22 mouse cellular contexts compared by ENCODE assay signal in genomic region chr14:38923652-38924051, GRCm38 (mm10).
DNase-seq lines count a peak whose midpoint lies in the region; ATAC-seq and TF ChIP-seq lines count a peak whose summit lies in the region.
"Had no signal": no experiment of that assay in that cellular context is flagged by ENCODE, and none has a peak within 500 bp of the region (broad histone marks: within the 10 kb centered on the region; RNA-seq: fewer than 3 reads in every experiment).

No protein-coding gene starts in this region.

- no peaks in the 10 kb centered on the region for H3K27me3 ChIP-seq in forebrain, embryonic 14.5 days (replicated peaks; ENCODE audit: control insufficient read depth, insufficient read depth, low read length)
- H3K27me3 ChIP-seq in forebrain, embryonic 10.5 days (ENCODE audit: poor library complexity, severe bottlenecking), result no peaks in the 10 kb centered on the region
- no peaks in the 10 kb centered on the region for H3K27me3 ChIP-seq in midbrain, embryonic 15.5 days (replicated peaks)
- no peaks in the 10 kb centered on the region for H3K27me3 ChIP-seq in midbrain, embryonic 10.5 days (ENCODE audit: low read depth, poor library complexity, severe bottlenecking)
- no peaks in the 10 kb centered on the region for H3K27me3 ChIP-seq in kidney, embryonic 15.5 days
- H3K27me3 ChIP-seq: heart, embryonic 12.5 days; heart, embryonic 15.5 days; hindbrain, embryonic 13.5 days; intestine, embryonic 15.5 days had no signal

- no peaks in the 10 kb centered on the region for H3K9me3 ChIP-seq in forebrain, embryonic 14.5 days (replicated peaks; ENCODE audit: control insufficient read depth, low read length)
- no peaks in the 10 kb centered on the region for H3K9me3 ChIP-seq in forebrain, embryonic 10.5 days
- H3K9me3 ChIP-seq in midbrain, embryonic 15.5 days, result no peaks in the 10 kb centered on the region
- no peaks in the 10 kb centered on the region for H3K9me3 ChIP-seq in midbrain, embryonic 10.5 days (replicated peaks)
- H3K9me3 ChIP-seq in kidney, embryonic 15.5 days (replicated peaks), result no peaks in the 10 kb centered on the region
- H3K9me3 ChIP-seq: heart, embryonic 12.5 days; heart, embryonic 15.5 days; hindbrain, embryonic 10.5 days; hindbrain, embryonic 13.5 days; intestine, embryonic 15.5 days had no signal

- H3K9ac ChIP-seq in forebrain, embryonic 14.5 days (ENCODE audit: low read length), result no peak overlapping the region
- no peak overlapping the region for H3K9ac ChIP-seq in midbrain, embryonic 15.5 days
- no peak overlapping the region for H3K9ac ChIP-seq in kidney, embryonic 15.5 days
- H3K9ac ChIP-seq: heart, embryonic 12.5 days; heart, embryonic 15.5 days; hindbrain, embryonic 13.5 days; intestine, embryonic 15.5 days had no signal

- no peak for TF ChIP-seq CTCF in brain, embryonic 14.5 days (IDR thresholded peaks at IDR 0.05; ENCODE audit: borderline replicate concordance, extremely low read depth, insufficient read depth, insufficient read length)

- H3K27ac ChIP-seq in forebrain, embryonic 14.5 days (ENCODE audit: low read depth, low read length), result no peak overlapping the region
- H3K27ac ChIP-seq in forebrain, embryonic 10.5 days, result no peak overlapping the region
- no peak overlapping the region for H3K27ac ChIP-seq in midbrain, embryonic 15.5 days
- H3K27ac ChIP-seq in midbrain, embryonic 10.5 days (replicated peaks), result no peak overlapping the region
- no peak overlapping the region for H3K27ac ChIP-seq in kidney, embryonic 15.5 days
- H3K27ac ChIP-seq: heart, embryonic 15.5 days; hindbrain, embryonic 10.5 days; hindbrain, embryonic 13.5 days; intestine, embryonic 15.5 days had no signal

- TF ChIP-seq POLR2A in brain, embryonic 14.5 days (IDR thresholded peaks at IDR 0.05; ENCODE audit: borderline replicate concordance, extremely low read depth, insufficient read depth, insufficient read length, poor library complexity, severe bottlenecking), result no peak

- H3K4me2 ChIP-seq in forebrain, embryonic 14.5 days (ENCODE audit: low read length), result no peak overlapping the region
- H3K4me2 ChIP-seq in midbrain, embryonic 15.5 days, result no peak overlapping the region
- no peak overlapping the region for H3K4me2 ChIP-seq in kidney, embryonic 15.5 days
- H3K4me2 ChIP-seq: heart, embryonic 12.5 days; heart, embryonic 15.5 days; hindbrain, embryonic 13.5 days; intestine, embryonic 15.5 days had no signal

- no peak overlapping the region for H3K4me3 ChIP-seq in forebrain, embryonic 14.5 days (ENCODE audit: low read depth, low read length)
- no peak overlapping the region for H3K4me3 ChIP-seq in forebrain, embryonic 10.5 days
- no peak overlapping the region for H3K4me3 ChIP-seq in midbrain, embryonic 15.5 days
- H3K4me3 ChIP-seq in midbrain, embryonic 10.5 days, result no peak overlapping the region
- H3K4me3 ChIP-seq in kidney, embryonic 15.5 days (replicated peaks), result no peak overlapping the region
- H3K4me3 ChIP-seq: heart, embryonic 12.5 days; heart, embryonic 15.5 days; hindbrain, embryonic 10.5 days; hindbrain, embryonic 13.5 days; intestine, embryonic 15.5 days had no signal

- peak; percentile 50 for ATAC-seq in forebrain, embryonic 14.5 days
- ATAC-seq in midbrain, embryonic 15.5 days (replicated peaks), result peak; percentile 78
- no peak for ATAC-seq in kidney, embryonic 15.5 days (replicated peaks; ENCODE audit: low FRiP score)
- ATAC-seq: CD4-positive, CD25-positive, alpha-beta regulatory T cell, adult 4 months; hindbrain, embryonic 16.5 days; intestine, embryonic 15.5 days had no signal

- no peaks in the 10 kb centered on the region for H3K4me1 ChIP-seq in forebrain, embryonic 14.5 days (ENCODE audit: control insufficient read depth, insufficient read depth, low read length)
- no peaks in the 10 kb centered on the region for H3K4me1 ChIP-seq in forebrain, embryonic 10.5 days
- no peaks in the 10 kb centered on the region for H3K4me1 ChIP-seq in midbrain, embryonic 15.5 days
- no peaks in the 10 kb centered on the region for H3K4me1 ChIP-seq in midbrain, embryonic 10.5 days
- no peaks in the 10 kb centered on the region for H3K4me1 ChIP-seq in kidney, embryonic 15.5 days
- H3K4me1 ChIP-seq: heart, embryonic 12.5 days; heart, embryonic 15.5 days; hindbrain, embryonic 10.5 days; hindbrain, embryonic 13.5 days; intestine, embryonic 15.5 days had no signal

- 42% methylated on average over 1 of the region's 1 CpGs for WGBS in forebrain, embryonic 14.5 days
- 71% methylated on average over 1 of the region's 1 CpGs for WGBS in forebrain, embryonic 10.5 days
- 78% methylated on average over 1 of the region's 1 CpGs for WGBS in midbrain, embryonic 15.5 days
- WGBS in midbrain, embryonic 10.5 days, result 90% methylated on average over 1 of the region's 1 CpGs
- WGBS in kidney, embryonic 15.5 days, result 92% methylated on average over 1 of the region's 1 CpGs

- no peaks in the 10 kb centered on the region for H3K36me3 ChIP-seq in forebrain, embryonic 14.5 days (ENCODE audit: control insufficient read depth, insufficient read depth, low read length)
- H3K36me3 ChIP-seq in forebrain, embryonic 10.5 days (replicated peaks), result no peaks in the 10 kb centered on the region
- no peaks in the 10 kb centered on the region for H3K36me3 ChIP-seq in midbrain, embryonic 15.5 days (replicated peaks)
- no peaks in the 10 kb centered on the region for H3K36me3 ChIP-seq in midbrain, embryonic 10.5 days
- H3K36me3 ChIP-seq in kidney, embryonic 15.5 days, result no peaks in the 10 kb centered on the region
- H3K36me3 ChIP-seq: heart, embryonic 12.5 days; heart, embryonic 15.5 days; hindbrain, embryonic 10.5 days; hindbrain, embryonic 13.5 days; intestine, embryonic 15.5 days had no signal

- DNase-seq in forebrain, embryonic 14.5 days (ENCODE audit: low spot score), result peak; percentile 18
- no peak for DNase-seq in forebrain, embryonic 10.5 days (ENCODE audit: extremely low spot score, low spot score)
- no peak for DNase-seq in midbrain, embryonic 10.5 days (ENCODE audit: low spot score)
- DNase-seq in brain, embryonic 14.5 days (ENCODE audit: low read depth), result peak; percentile 38
- DNase-seq: adrenal gland, adult 2 months; adrenal gland, postnatal 14 days; cerebellum, adult 18-20 months; cerebellum, adult 9-10 months; cerebellum, postnatal 14 days; gastrocnemius, postnatal 25 days; heart, adult 18-20 months; heart, postnatal 10 days; heart, postnatal 36 days had no signal

Comparison
In these comparisons a context has a peak if more than half of its experiments do, and no peak if none do; other contexts are left out.
1. DNase-seq: peak in forebrain, embryonic 14.5 days (single experiment) and brain, embryonic 14.5 days (single experiment); none in forebrain, embryonic 10.5 days (single experiment) and midbrain, embryonic 10.5 days (single experiment).